Mouse (Mus musculus) CH12.LX (cell line): ENCODE results near the gene Cit. TPM values are rescaled to one million over a fixed set of nuclear protein-coding genes. Genes with fewer than 3 reads are reported as not detected.

Experiments
- DNase-seq: peaks from one replicate; pipeline ENCODE4 v3.0.0-alpha.2; 2013; ENCODE audit errors: extremely low read depth
- H3K27ac ChIP-seq: 2 replicates; pipeline ENCODE4 v1.5.1; 2012; ENCODE audit warnings: low read depth, mild to moderate bottlenecking, control low read depth, moderate library complexity; ENCODE audit not compliant: insufficient read depth
- H3K27me3 ChIP-seq: replicated peaks from 2 replicates; pipeline ENCODE3; 2012; ENCODE audit warnings: inconsistent platforms
- H3K36me3 ChIP-seq, 2 experiments: replicated peaks in 1 of 2; 2 replicates each; pipeline versions ENCODE3 to v1.6.1; 2012; ENCODE audit warnings: inconsistent platforms in 1 of 2, low read length in 1 of 2, mild to moderate bottlenecking in 1 of 2, mixed read lengths in 1 of 2, moderate library complexity in 1 of 2; ENCODE audit not compliant: control insufficient read depth in 1 of 2, insufficient read depth in 1 of 2
- H3K4me1 ChIP-seq, 2 experiments: 2 replicates each; pipeline ENCODE4 v1.6.1; 2012; ENCODE audit warnings: inconsistent platforms in 1 of 2, moderate library complexity in 1 of 2; ENCODE audit not compliant: insufficient read depth in 2 of 2, control insufficient read depth in 1 of 2
- H3K4me2 ChIP-seq: 2 replicates; pipeline ENCODE4 v1.6.1; 2012; ENCODE audit warnings: low read depth, mild to moderate bottlenecking, control low read depth; ENCODE audit not compliant: poor library complexity, insufficient read depth, severe bottlenecking
- H3K4me3 ChIP-seq, 3 experiments: fragments of 150-350 bp in 1 of 3; sonication (generic) in 1 of 3; replicated peaks in 1 of 3; 2 replicates each; pipeline versions ENCODE3 to v1.5.1; 2011 to 2012; ENCODE audit warnings: low read depth in 2 of 3, low read length in 2 of 3, mild to moderate bottlenecking in 2 of 3, moderate library complexity in 2 of 3, control low read depth in 1 of 3, improper control_type of control experiment in 1 of 3, inconsistent platforms in 1 of 3, mixed read lengths in 1 of 3; ENCODE audit not compliant: poor library complexity in 1 of 3
- H3K79me2 ChIP-seq: replicated peaks from 2 replicates; pipeline ENCODE4 v1.6.1; 2012; ENCODE audit warnings: mild to moderate bottlenecking, moderate library complexity; ENCODE audit not compliant: control insufficient read depth, poor library complexity, insufficient read depth, severe bottlenecking; ENCODE audit errors: extremely low read depth
- H3K9ac ChIP-seq: 2 replicates; pipeline ENCODE4 v1.6.1; 2012; ENCODE audit warnings: low read depth, mild to moderate bottlenecking, control low read depth, moderate library complexity; ENCODE audit not compliant: insufficient read depth
- H3K9me3 ChIP-seq: replicated peaks from 2 replicates; pipeline ENCODE3; 2012; ENCODE audit warnings: low read length, inconsistent platforms, mixed read lengths
- BHLHE40 ChIP-seq: IDR thresholded peaks from 2 replicates; pipeline ENCODE4 v1.6.1; 2011; ENCODE audit warnings: mild to moderate bottlenecking, low read depth, low read length, improper control_type of control experiment
- CHD1 ChIP-seq: IDR thresholded peaks from 2 replicates; pipeline ENCODE4 v1.6.1; 2012; ENCODE audit warnings: low read depth, low read length, improper control_type of control experiment, inconsistent platforms
- CHD2 ChIP-seq: IDR thresholded peaks from 2 replicates; pipeline ENCODE4 v1.6.1; 2011; ENCODE audit warnings: low read length, improper control_type of control experiment
- CTCF ChIP-seq, 2 experiments: IDR thresholded peaks in 1 of 2; conservative IDR thresholded peaks in 1 of 2; 2 replicates each; pipeline ENCODE4 v1.5.1; 2011 to 2012; ENCODE audit warnings: low read depth in 2 of 2, low read length in 2 of 2, improper control_type of control experiment in 1 of 2, inconsistent platforms in 1 of 2, mild to moderate bottlenecking in 1 of 2, moderate library complexity in 1 of 2
- ELF1 ChIP-seq: IDR thresholded peaks from 2 replicates; pipeline ENCODE4 v1.6.1; 2014; ENCODE audit warnings: low read depth, mild to moderate bottlenecking, inconsistent platforms, low read length, improper control_type of control experiment
- EP300 ChIP-seq: IDR thresholded peaks from 2 replicates; pipeline ENCODE4 v1.6.1; 2011; ENCODE audit warnings: low read length, improper control_type of control experiment
- ETS1 ChIP-seq: conservative IDR thresholded peaks from 2 replicates; pipeline ENCODE4 v1.6.1; 2012; ENCODE audit warnings: low read depth, mild to moderate bottlenecking, inconsistent platforms, low read length, improper control_type of control experiment, moderate library complexity
- HCFC1 ChIP-seq: IDR thresholded peaks from 2 replicates; pipeline ENCODE4 v1.6.1; 2012; ENCODE audit warnings: low read depth, mild to moderate bottlenecking, inconsistent platforms, low read length, improper control_type of control experiment
- IRF4 ChIP-seq: IDR thresholded peaks from 2 replicates; pipeline ENCODE4 v1.6.1; 2014; ENCODE audit warnings: low read depth, mild to moderate bottlenecking, inconsistent platforms, low read length, improper control_type of control experiment
- JUN ChIP-seq: IDR thresholded peaks from 2 replicates; pipeline ENCODE4 v1.6.1; 2011; ENCODE audit warnings: low read depth, mild to moderate bottlenecking, low read length, improper control_type of control experiment, moderate library complexity; ENCODE audit not compliant: insufficient read depth
- JUND ChIP-seq: conservative IDR thresholded peaks from 2 replicates; pipeline ENCODE4 v1.6.1; 2011; ENCODE audit warnings: low read depth, low read length, improper control_type of control experiment
- MAFK ChIP-seq: IDR thresholded peaks from 2 replicates; pipeline ENCODE4 v1.6.1; 2011; ENCODE audit warnings: low read length, improper control_type of control experiment; ENCODE audit not compliant: insufficient replicate concordance
- MAZ ChIP-seq: IDR thresholded peaks from 2 replicates; pipeline ENCODE4 v1.6.1; 2012; ENCODE audit warnings: low read depth, mild to moderate bottlenecking, inconsistent platforms, low read length, improper control_type of control experiment, moderate library complexity
- MEF2A ChIP-seq: IDR thresholded peaks from 2 replicates; pipeline ENCODE4 v1.6.1; 2014; ENCODE audit warnings: low read depth, mild to moderate bottlenecking, inconsistent platforms, low read length, improper control_type of control experiment, borderline replicate concordance
- MXI1 ChIP-seq: IDR thresholded peaks from 2 replicates; pipeline ENCODE4 v1.6.1; 2011; ENCODE audit warnings: mild to moderate bottlenecking, low read depth, low read length, improper control_type of control experiment
- MYC ChIP-seq: IDR thresholded peaks from 2 replicates; pipeline ENCODE4 v1.6.1; 2011; ENCODE audit warnings: low read depth, mild to moderate bottlenecking, improper control_type of control experiment, low read length
- NELFE ChIP-seq: IDR thresholded peaks from 2 replicates; pipeline ENCODE4 v1.6.1; 2011; ENCODE audit warnings: low read depth, low read length, improper control_type of control experiment
- PAX5 ChIP-seq: IDR thresholded peaks from 2 replicates; pipeline ENCODE4 v1.6.1; 2012; ENCODE audit warnings: low read length, inconsistent platforms, mixed read lengths
- POLR2A ChIP-seq: IDR thresholded peaks from 2 replicates; pipeline ENCODE4 v1.6.1; 2011; ENCODE audit warnings: low read depth, mild to moderate bottlenecking, improper control_type of control experiment, low read length
- RAD21 ChIP-seq: IDR thresholded peaks from 2 replicates; pipeline ENCODE4 v1.6.1; 2011; ENCODE audit warnings: low read depth, mild to moderate bottlenecking, low read length, improper control_type of control experiment, moderate library complexity
- RCOR1 ChIP-seq: conservative IDR thresholded peaks from 2 replicates; pipeline ENCODE4 v1.6.1; 2012; ENCODE audit warnings: low read depth, mild to moderate bottlenecking, inconsistent platforms, low read length, improper control_type of control experiment
- SIN3A ChIP-seq: IDR thresholded peaks from 2 replicates; pipeline ENCODE4 v1.6.1; 2012; ENCODE audit warnings: low read length, improper control_type of control experiment, inconsistent platforms
- SMC3 ChIP-seq: IDR thresholded peaks from 2 replicates; pipeline ENCODE4 v1.6.1; 2011; ENCODE audit warnings: low read depth, low read length, improper control_type of control experiment
- TBP ChIP-seq: conservative IDR thresholded peaks from 2 replicates; pipeline ENCODE4 v1.6.1; 2011; ENCODE audit warnings: low read depth, low read length, improper control_type of control experiment
- TCF12 ChIP-seq: IDR thresholded peaks from 2 replicates; pipeline ENCODE4 v1.6.1; 2014; ENCODE audit warnings: low read depth, mild to moderate bottlenecking, inconsistent platforms, low read length, improper control_type of control experiment
- UBTF ChIP-seq: IDR thresholded peaks from 2 replicates; pipeline ENCODE4 v1.6.1; 2012; ENCODE audit warnings: low read depth, mild to moderate bottlenecking, inconsistent platforms, low read length, improper control_type of control experiment, moderate library complexity
- USF1 ChIP-seq: IDR thresholded peaks from 2 replicates; pipeline ENCODE4 v1.6.1; 2014; ENCODE audit warnings: low read depth, mild to moderate bottlenecking, inconsistent platforms, low read length, improper control_type of control experiment
- USF2 ChIP-seq: conservative IDR thresholded peaks from 2 replicates; pipeline ENCODE4 v1.6.1; 2011; ENCODE audit warnings: low read depth, low read length, improper control_type of control experiment
- ZC3H11A ChIP-seq: IDR thresholded peaks from 2 replicates; pipeline ENCODE4 v1.6.1; 2012; ENCODE audit warnings: low read depth, mild to moderate bottlenecking, inconsistent platforms, low read length, improper control_type of control experiment
- ZKSCAN1 ChIP-seq: IDR thresholded peaks from 2 replicates; pipeline ENCODE4 v1.6.1; 2012; ENCODE audit warnings: low read depth, inconsistent platforms, low read length, improper control_type of control experiment, borderline replicate concordance
- ZMIZ1 ChIP-seq: IDR thresholded peaks from 2 replicates; pipeline ENCODE4 v1.6.1; 2012; ENCODE audit warnings: low read depth, mild to moderate bottlenecking, inconsistent platforms, low read length, improper control_type of control experiment
- ZNF384 ChIP-seq: IDR thresholded peaks from 2 replicates; pipeline ENCODE4 v1.6.1; 2012; ENCODE audit warnings: low read depth, low read length, improper control_type of control experiment, inconsistent platforms
- dilution Hi-C: fragments of 300-500 bp; cut with MboI; formaldehyde crosslinking; loops from 2 replicates; pipeline ENCODE4 v1.14.3; 2020; ENCODE audit warnings: low sequenced_read_pairs; ENCODE audit not compliant: extremely low pct_unique_long_range_greater_than_20kb, extremely low pct_ligation_motif_present
- in situ Hi-C: fragments of 300-500 bp; cut with MboI; formaldehyde crosslinking; loops from 3 replicates; pipeline ENCODE4 v1.14.3; 2019; ENCODE audit warnings: low sequenced_read_pairs, low pct_ligation_motif_present, low pct_unique_long_range_greater_than_20kb, mixed read lengths
- polyA plus RNA-seq: library from polyadenylated mRNA; unstranded; fragments of >175 nt; gene quantifications from 2 replicates; pipeline ENCODE4 v1.2.1, GENCODE M21; 2012; ENCODE audit warnings: low read depth; ENCODE audit not compliant: insufficient read length
- total RNA-seq, 2 experiments: library from RNA; depleted of rRNA; stranded (reverse); fragments of 300-350 nt in 1 of 2; fragments of >200 nt in 1 of 2; gene quantifications; 2 replicates each; pipeline ENCODE4 v1.2.3; 2012 to 2014

Cit gene
- total and polyA plus RNA-seq, 3 experiments = 7.0 to 24.9 (median 16.2) TPM

GRCm38 (mm10) chr5:115835291-115835690 lies 9.8 kb upstream of the Cit start:
- H3K4me2 ChIP-seq = no peak overlapping the region
- TF ChIP-seq ZNF384 (no peak), PAX5 (no peak), TCF12 (no peak), JUND (no peak), MYC (no peak), USF1 (no peak), CHD2 (no peak), EP300 (no peak), RCOR1 (no peak), ZKSCAN1 (no peak), MEF2A (no peak), CHD1 (no peak), NELFE (no peak), SMC3 (peak; percentile 26), CTCF (conservative IDR thresholded peaks at IDR 0.05 in 1 of 2, IDR thresholded peaks at IDR 0.05 in 1 of 2; ENCODE audit: low read depth in 2 of 2, low read length in 2 of 2) (peak; percentile 29 to 63; a peak in 2 of 4 replicates), MXI1 (no peak), MAZ (no peak), ELF1 (no peak), POLR2A (no peak), UBTF (no peak), RAD21 (peak; percentile 35), SIN3A (no peak), TBP (no peak), USF2 (no peak)
- H3K9me3 ChIP-seq = peaks cover 4% of the 10 kb centered on the region
- in situ Hi-C loops (no loop called here), dilution Hi-C loops (no loop called here)
- H3K36me3 ChIP-seq = no peaks in the 10 kb centered on the region
- peaks cover 2% of the 10 kb centered on the region for H3K27me3 ChIP-seq
- DNase-seq = no peak
- no peaks in the 10 kb centered on the region for H3K79me2 ChIP-seq
- peaks cover 0 to 7% of the 10 kb centered on the region in 2 experiments; a peak in 1 of 4 replicates for H3K4me1 ChIP-seq
- H3K4me3 ChIP-seq = no peak overlapping the region
- no peak overlapping the region for H3K27ac ChIP-seq
- H3K9ac ChIP-seq = no peak overlapping the region

DNA sequence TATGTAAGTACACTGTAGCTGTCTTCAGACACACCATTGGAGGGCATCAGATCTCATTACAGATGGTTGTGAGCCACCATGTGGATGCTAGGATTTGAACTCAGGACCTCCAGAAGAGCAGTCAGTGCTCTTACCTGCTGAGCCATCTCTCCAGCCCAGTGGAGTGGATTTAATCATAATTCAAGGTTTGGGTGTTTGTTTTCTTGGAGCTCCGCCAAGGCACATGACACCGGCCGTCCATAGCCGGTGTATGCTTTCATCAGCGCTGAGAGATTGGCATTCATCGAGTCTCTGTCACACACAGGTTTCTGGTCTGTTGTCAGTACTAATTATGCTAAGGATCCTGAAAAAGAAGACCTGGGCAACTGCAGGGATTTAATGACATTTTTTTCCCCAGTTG lies 7.0 kb upstream of the Cit start:
- in situ Hi-C loops = no loop called here
- Histone ChIP-seq H3K9me3 (peaks cover 6% of the 10 kb centered on the region), H3K4me3 (no peak overlapping the region), H3K79me2 (no peaks in the 10 kb centered on the region), H3K36me3 (no peaks in the 10 kb centered on the region), H3K27me3 (no peaks in the 10 kb centered on the region), H3K4me2 (no peak overlapping the region), H3K27ac (no peak overlapping the region), H3K9ac (no peak overlapping the region), H3K4me1 (peaks cover 0 to 12% of the 10 kb centered on the region in 2 experiments; a peak in 2 of 4 replicates)
- no peak for DNase-seq
- dilution Hi-C loops = no loop called here
- TF ChIP-seq MAFK (no peak), TCF12 (no peak), IRF4 (no peak), ZNF384 (no peak), CHD2 (no peak), JUN (no peak), BHLHE40 (no peak), EP300 (no peak), ETS1 (no peak), MXI1 (no peak), TBP (no peak), USF2 (no peak), ZC3H11A (no peak), JUND (no peak), ZMIZ1 (no peak), ZKSCAN1 (no peak), CTCF (conservative IDR thresholded peaks at IDR 0.05 in 1 of 2, IDR thresholded peaks at IDR 0.05 in 1 of 2; ENCODE audit: low read depth in 2 of 2, low read length in 2 of 2) (no peak), HCFC1 (no peak), NELFE (no peak)
